Mouse (Mus musculus): ENCODE results near the gene Btbd7.

Gene Btbd7

GRCm38 (mm10) chr12:102878031-102878823 is at the start of gene Btbd7:
TSS of gene Btbd7 (minus strand) at chr12:102878471.
- DNase-seq (ENCODE audit: low spot score in 2 of 2), result peak; percentile 90 to 95

GRCm38 (mm10) chr12:102916073-102916472 is 37.8 kb upstream of the Btbd7 start:
- DNase-seq (ENCODE audit: low spot score in 2 of 2), result no peak

DNA sequence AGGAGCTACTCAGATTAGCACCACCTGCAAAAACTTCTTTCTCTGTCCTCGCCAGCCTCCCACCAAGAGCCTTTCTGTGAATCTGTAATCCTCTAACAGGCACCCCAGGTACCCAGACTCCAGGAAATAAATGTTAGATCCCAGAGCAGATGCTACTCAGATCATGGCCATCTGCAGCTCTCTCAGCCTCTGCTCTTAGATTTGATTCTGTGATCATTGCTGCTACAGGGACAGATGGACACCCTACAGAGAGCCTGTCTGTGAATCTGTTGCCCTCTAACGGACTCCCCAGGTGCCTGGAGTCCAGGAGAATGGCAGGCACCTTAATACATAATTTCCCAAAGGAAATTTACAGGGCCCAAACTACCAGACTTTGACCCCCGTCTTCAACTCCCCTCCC is 29.9 kb upstream of the Btbd7 start:
- DNase-seq (ENCODE audit: low spot score in 2 of 2), result no peak

GRCm38 (mm10) chr12:102899091-102899490 is 20.8 kb upstream of the Btbd7 start, which contains the start of gene Cox8c:
TSS of gene Cox8c (plus strand) at chr12:102899316.
- DNase-seq (ENCODE audit: low spot score in 2 of 2), result no peak

DNA sequence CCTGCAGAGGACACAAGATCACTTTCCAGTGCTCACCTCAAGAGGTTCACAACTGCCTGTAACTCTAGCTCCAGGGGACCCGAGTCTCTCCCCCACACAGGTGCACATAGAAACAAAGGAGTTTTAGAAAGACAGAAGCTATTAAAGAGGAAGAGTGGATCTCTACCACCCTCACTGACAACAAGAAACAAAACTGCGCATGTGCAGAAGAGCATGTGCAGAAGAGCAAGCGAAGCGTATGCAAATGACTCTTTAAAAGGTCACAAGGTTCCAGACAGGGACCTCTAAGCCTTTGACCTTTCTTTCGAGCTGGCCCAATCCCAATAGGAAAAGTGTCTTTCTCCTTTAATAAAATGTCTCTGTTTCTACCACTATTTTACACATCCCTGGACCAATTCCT is 10.3 kb upstream of the Btbd7 start:
- DNase-seq (ENCODE audit: low spot score in 2 of 2), result no peak

DNA sequence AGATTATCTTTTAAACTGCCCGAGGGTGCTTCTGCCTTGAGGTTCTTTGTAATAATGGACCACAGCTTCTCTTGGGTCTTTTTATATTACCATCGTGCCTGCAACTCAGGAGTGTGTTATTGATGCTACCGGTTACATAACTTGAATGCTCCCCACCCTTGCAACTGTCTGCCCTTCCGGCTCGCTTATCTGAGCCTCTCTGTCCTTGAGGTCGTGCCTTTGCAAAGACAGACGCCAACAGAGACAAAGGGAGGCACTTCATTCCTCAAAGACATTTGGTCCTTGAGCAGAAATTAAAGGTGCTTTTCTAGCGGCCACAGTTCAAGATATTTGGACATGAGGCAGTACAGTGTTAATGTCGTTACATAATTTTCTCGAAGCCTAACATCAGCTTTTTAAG is 9.1 kb upstream of the Btbd7 start:
- DNase-seq (ENCODE audit: low spot score in 2 of 2), result no peak

- peak; percentile 30 to 53 for DNase-seq (ENCODE audit: low spot score in 2 of 2)
Observed at GRCm38 (mm10) chr12:102885735-102886134, 7.5 kb upstream of the Btbd7 start.

DNA sequence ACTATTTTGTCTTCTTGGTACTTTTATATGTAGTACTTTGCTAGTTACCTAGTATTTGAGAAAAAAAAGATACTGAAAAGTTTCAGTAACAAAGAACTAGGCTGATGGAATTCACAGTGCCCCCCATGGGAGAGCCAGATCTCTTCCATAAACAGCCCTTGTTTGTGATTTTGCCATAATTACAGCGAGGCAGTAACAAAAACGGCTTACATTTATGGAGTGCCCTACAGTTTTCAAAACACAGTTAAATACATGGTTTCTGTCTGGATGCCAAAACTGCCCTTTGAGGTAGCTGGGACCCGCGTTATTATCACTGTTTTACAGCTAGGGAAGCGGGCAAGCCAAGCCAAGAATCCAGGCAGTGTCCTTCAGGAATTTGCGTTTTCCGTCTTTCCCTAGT is 630 bp upstream of the Btbd7 start:
- peak in 1 of 2 experiments; percentile 15 for DNase-seq (ENCODE audit: low spot score in 2 of 2)

GRCm38 (mm10) chr12:102877301-102878030 is 805 bp downstream of the Btbd7 start:
- peak in 1 of 2 experiments; percentile 35 for DNase-seq (ENCODE audit: low spot score in 2 of 2)

- DNase-seq (ENCODE audit: low spot score in 2 of 2), result no peak
Observed at GRCm38 (mm10) chr12:102870527-102870926, 7.7 kb downstream of the Btbd7 start.

- no peak for DNase-seq (ENCODE audit: low spot score in 2 of 2)
Observed at GRCm38 (mm10) chr12:102869802-102870201, 8.5 kb downstream of the Btbd7 start.

- DNase-seq (ENCODE audit: low spot score in 2 of 2), result no peak
Observed at GRCm38 (mm10) chr12:102860806-102861205, 17.5 kb downstream of the Btbd7 start.

- DNase-seq (ENCODE audit: low spot score in 2 of 2), result no peak
Observed at GRCm38 (mm10) chr12:102838271-102838670, 40.0 kb downstream of the Btbd7 start.

GRCm38 (mm10) chr12:102832746-102833300 is 45.4 kb downstream of the Btbd7 start:
- DNase-seq (ENCODE audit: low spot score in 2 of 2), result no peak

DNA sequence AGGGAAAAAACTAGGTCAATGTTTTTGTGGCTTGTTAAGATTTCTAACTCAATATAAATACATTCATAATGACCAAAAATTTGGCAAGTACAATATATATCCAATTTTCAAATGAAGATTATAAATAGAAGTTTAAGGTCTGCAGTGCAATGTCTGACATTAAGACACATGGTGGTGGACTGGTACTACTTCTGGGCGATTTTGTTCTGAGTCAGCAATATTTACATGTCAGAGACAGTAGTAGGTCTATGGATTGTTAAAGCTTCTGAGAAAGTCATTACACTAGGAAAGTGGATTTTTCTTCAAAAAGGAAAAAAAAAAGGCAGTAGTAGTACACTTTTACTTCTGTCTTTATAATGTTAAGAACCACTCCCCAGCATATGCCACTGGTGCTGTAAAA is 46.4 kb downstream of the Btbd7 start:
- DNase-seq (ENCODE audit: low spot score in 2 of 2), result no peak

GRCm38 (mm10) chr12:102827119-102827518 is 51.2 kb downstream of the Btbd7 start:
- DNase-seq (ENCODE audit: low spot score in 2 of 2), result no peak

GRCm38 (mm10) chr12:102826399-102826798 is 51.9 kb downstream of the Btbd7 start:
- no peak for DNase-seq (ENCODE audit: low spot score in 2 of 2)

- no peak for DNase-seq (ENCODE audit: low spot score in 2 of 2)
Observed at GRCm38 (mm10) chr12:102814858-102815257, 63.4 kb downstream of the Btbd7 start.

GRCm38 (mm10) chr12:102799528-102799927 is 78.7 kb downstream of the Btbd7 start:
- no peak for DNase-seq (ENCODE audit: low spot score in 2 of 2)

- no peak for DNase-seq (ENCODE audit: low spot score in 2 of 2)
Observed at GRCm38 (mm10) chr12:102787927-102788326, 90.3 kb downstream of the Btbd7 start.

DNA sequence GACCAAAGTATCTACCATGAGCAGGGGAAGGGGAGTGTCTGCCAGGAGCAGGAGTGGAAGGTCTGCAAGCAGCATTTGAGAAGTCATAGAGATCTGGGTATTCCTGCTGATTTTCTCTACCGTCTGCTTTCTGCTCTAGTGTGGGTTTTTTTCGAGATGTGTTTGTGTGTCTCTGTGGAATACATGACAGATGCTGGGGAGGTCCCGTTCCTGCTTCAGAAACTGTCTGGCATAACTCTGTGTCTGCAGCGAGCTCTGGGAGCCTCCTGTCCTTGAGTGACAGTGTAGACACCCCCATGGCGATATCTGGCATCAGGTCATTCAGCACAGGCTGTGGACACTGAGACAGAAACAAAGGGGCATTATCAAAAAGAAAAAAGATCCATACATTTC is 92.7 kb downstream of the Btbd7 start:
- no peak for DNase-seq (ENCODE audit: low spot score in 2 of 2)

GRCm38 (mm10) chr12:102784899-102785592 is 93.2 kb downstream of the Btbd7 start:
- no peak for DNase-seq (ENCODE audit: low spot score in 2 of 2)
